Mouse (Mus musculus) liver, adult 2 months (tissue): ENCODE data around the gene Pgs1. TPM values are rescaled to one million over a fixed set of nuclear protein-coding genes. Genes with fewer than 3 reads are reported as not detected.

Source experiments
- DNase-seq: peaks from one replicate; pipeline ENCODE4 v3.0.0-alpha.2; 2011; ENCODE audit warnings: low read depth, low spot score; ENCODE audit errors: extremely low read depth
- H3K27ac ChIP-seq: fragments of 200-500 bp; replicated peaks from 2 replicates; pipeline ENCODE4 v1.5.1; 2012; ENCODE audit warnings: low read depth, mild to moderate bottlenecking, control low read depth, inconsistent platforms, low read length; ENCODE audit not compliant: insufficient read depth
- H3K27me3 ChIP-seq: fragments of 200-500 bp; 2 replicates; pipeline ENCODE4 v1.6.1; 2012; ENCODE audit warnings: mild to moderate bottlenecking, moderate library complexity, low read length, inconsistent platforms; ENCODE audit not compliant: control insufficient read depth, insufficient read depth
- H3K36me3 ChIP-seq: fragments of 200-500 bp; 2 replicates; pipeline ENCODE4 v1.6.1; 2012; ENCODE audit warnings: low read length, inconsistent platforms; ENCODE audit not compliant: control insufficient read depth, insufficient read depth
- H3K4me1 ChIP-seq: fragments of 200-500 bp; 2 replicates; pipeline ENCODE4 v1.6.1; 2011; ENCODE audit warnings: low read length; ENCODE audit not compliant: control insufficient read depth, insufficient read depth
- H3K4me3 ChIP-seq: fragments of 200-500 bp; 2 replicates; pipeline ENCODE4 v1.5.1; 2011; ENCODE audit warnings: low read depth, mild to moderate bottlenecking, control low read depth, low read length, moderate library complexity; ENCODE audit not compliant: insufficient read depth
- H3K79me2 ChIP-seq: fragments of 200-500 bp; 2 replicates; pipeline ENCODE4 v1.6.1; 2012; ENCODE audit warnings: inconsistent platforms, mild to moderate bottlenecking, low read length, moderate library complexity; ENCODE audit not compliant: control insufficient read depth, insufficient read depth
- H3K9ac ChIP-seq: fragments of 200-500 bp; 2 replicates; pipeline ENCODE4 v1.6.1; 2012; ENCODE audit warnings: low read depth, mild to moderate bottlenecking, control low read depth, inconsistent platforms, low read length
- CTCF ChIP-seq: fragments of 200-500 bp; IDR thresholded peaks from 2 replicates; pipeline ENCODE4 v1.5.1; 2011; ENCODE audit warnings: low read depth, low read length, control low read depth
- POLR2A ChIP-seq: fragments of 200-500 bp; IDR thresholded peaks from 2 replicates; pipeline ENCODE4 v1.6.1; 2011; ENCODE audit warnings: low read length, control low read depth; ENCODE audit not compliant: insufficient read depth; ENCODE audit errors: extremely low read depth
- WGBS: fragments of 180-500 bp; shearing (Covaris S2); methylation state at CpG from one replicate; pipeline ENCODE4 v1.1.7; 2018; 5-methylcytosine and 5-hydroxymethylcytosine counted together
- polyA plus RNA-seq: library from polyadenylated mRNA; depleted of rRNA; stranded (reverse); fragments of >200 nt; gene quantifications from 2 replicates; pipeline ENCODE4 v1.2.3, GENCODE M21; 2012
- total RNA-seq: library from RNA; depleted of rRNA; stranded (reverse); fragments of >200 nt; gene quantifications from 2 replicates; pipeline ENCODE4 v1.2.3, GENCODE M21; 2014

Pgs1 gene
- total and polyA plus RNA-seq, 2 experiments = 4.7 to 22.1 TPM

- H3K4me1 ChIP-seq = peaks cover 4% of the 10 kb centered on the region
- 30% methylated on average over 6 of the region's 6 CpGs for WGBS
- no peaks in the 10 kb centered on the region for H3K27me3 ChIP-seq
- no peak overlapping the region for H3K27ac ChIP-seq
- no peak for DNase-seq
- H3K4me3 ChIP-seq = no peak overlapping the region
- H3K79me2 ChIP-seq = peaks cover 36% of the 10 kb centered on the region
- H3K36me3 ChIP-seq = peaks cover 10% of the 10 kb centered on the region; the same call in 1 of the 2 replicates
- H3K9ac ChIP-seq = no peak overlapping the region
- TF ChIP-seq CTCF (no peak), POLR2A (no peak)
Observed at GRCm38 (mm10) chr11:117999260-117999934, 13.3 kb downstream of the Pgs1 start.

GRCm38 (mm10) chr11:118000083-118000482 lies 14.0 kb downstream of the Pgs1 start:
- Histone ChIP-seq H3K36me3 (peaks cover 10% of the 10 kb centered on the region; the same call in 1 of the 2 replicates), H3K9ac (no peak overlapping the region), H3K79me2 (peaks cover 30% of the 10 kb centered on the region), H3K27me3 (no peaks in the 10 kb centered on the region), H3K4me1 (no peaks in the 10 kb centered on the region), H3K4me3 (no peak overlapping the region), H3K27ac (no peak overlapping the region)
- WGBS = 76% methylated on average over 1 of the region's 1 CpGs
- no peak for TF ChIP-seq CTCF
- TF ChIP-seq POLR2A = no peak
- DNase-seq = no peak

GRCm38 (mm10) chr11:118000565-118001215 lies 14.6 kb downstream of the Pgs1 start:
- Histone ChIP-seq H3K4me3 (no peak overlapping the region), H3K79me2 (peaks cover 28% of the 10 kb centered on the region; the same call in 1 of the 2 replicates), H3K36me3 (peaks cover 10% of the 10 kb centered on the region; the same call in 1 of the 2 replicates), H3K4me1 (no peaks in the 10 kb centered on the region), H3K9ac (no peak overlapping the region), H3K27ac (no peak overlapping the region), H3K27me3 (no peaks in the 10 kb centered on the region)
- TF ChIP-seq CTCF (no peak), POLR2A (no peak)
- no peak for DNase-seq
- WGBS = 92% methylated on average over 7 of the region's 7 CpGs

- H3K27me3 ChIP-seq = no peaks in the 10 kb centered on the region
- H3K36me3 ChIP-seq = peaks cover 10% of the 10 kb centered on the region; the same call in 1 of the 2 replicates
- H3K4me3 ChIP-seq = no peak overlapping the region
- DNase-seq = no peak
- no peak overlapping the region for H3K27ac ChIP-seq
- TF ChIP-seq CTCF (no peak), POLR2A (no peak)
- 95% methylated on average over 14 of the region's 14 CpGs for WGBS
- peaks cover 30% of the 10 kb centered on the region for H3K79me2 ChIP-seq
- peaks cover 9% of the 10 kb centered on the region for H3K4me1 ChIP-seq
- H3K9ac ChIP-seq = no peak overlapping the region
Observed at GRCm38 (mm10) chr11:118003176-118003575, 17.1 kb downstream of the Pgs1 start.

GRCm38 (mm10) chr11:118003718-118004117 lies 17.6 kb downstream of the Pgs1 start:
- Histone ChIP-seq H3K9ac (no peak overlapping the region), H3K27me3 (no peaks in the 10 kb centered on the region), H3K79me2 (peaks cover 32% of the 10 kb centered on the region), H3K4me1 (peaks cover 11% of the 10 kb centered on the region), H3K4me3 (no peak overlapping the region), H3K36me3 (peaks cover 10% of the 10 kb centered on the region; the same call in 1 of the 2 replicates), H3K27ac (no peak overlapping the region)
- WGBS = 74% methylated on average over 5 of the region's 5 CpGs
- TF ChIP-seq CTCF (no peak), POLR2A (no peak)
- no peak for DNase-seq

GRCm38 (mm10) chr11:118004217-118004616 lies 18.1 kb downstream of the Pgs1 start:
- Histone ChIP-seq H3K36me3 (peaks cover 10% of the 10 kb centered on the region; the same call in 1 of the 2 replicates), H3K4me1 (peaks cover 11% of the 10 kb centered on the region), H3K27ac (no peak overlapping the region), H3K4me3 (no peak overlapping the region), H3K79me2 (peaks cover 33% of the 10 kb centered on the region), H3K27me3 (no peaks in the 10 kb centered on the region), H3K9ac (no peak overlapping the region)
- DNase-seq = no peak
- WGBS = 81% methylated on average over 5 of the region's 5 CpGs
- TF ChIP-seq POLR2A (no peak), CTCF (no peak)
